In the genomic region with DNA sequence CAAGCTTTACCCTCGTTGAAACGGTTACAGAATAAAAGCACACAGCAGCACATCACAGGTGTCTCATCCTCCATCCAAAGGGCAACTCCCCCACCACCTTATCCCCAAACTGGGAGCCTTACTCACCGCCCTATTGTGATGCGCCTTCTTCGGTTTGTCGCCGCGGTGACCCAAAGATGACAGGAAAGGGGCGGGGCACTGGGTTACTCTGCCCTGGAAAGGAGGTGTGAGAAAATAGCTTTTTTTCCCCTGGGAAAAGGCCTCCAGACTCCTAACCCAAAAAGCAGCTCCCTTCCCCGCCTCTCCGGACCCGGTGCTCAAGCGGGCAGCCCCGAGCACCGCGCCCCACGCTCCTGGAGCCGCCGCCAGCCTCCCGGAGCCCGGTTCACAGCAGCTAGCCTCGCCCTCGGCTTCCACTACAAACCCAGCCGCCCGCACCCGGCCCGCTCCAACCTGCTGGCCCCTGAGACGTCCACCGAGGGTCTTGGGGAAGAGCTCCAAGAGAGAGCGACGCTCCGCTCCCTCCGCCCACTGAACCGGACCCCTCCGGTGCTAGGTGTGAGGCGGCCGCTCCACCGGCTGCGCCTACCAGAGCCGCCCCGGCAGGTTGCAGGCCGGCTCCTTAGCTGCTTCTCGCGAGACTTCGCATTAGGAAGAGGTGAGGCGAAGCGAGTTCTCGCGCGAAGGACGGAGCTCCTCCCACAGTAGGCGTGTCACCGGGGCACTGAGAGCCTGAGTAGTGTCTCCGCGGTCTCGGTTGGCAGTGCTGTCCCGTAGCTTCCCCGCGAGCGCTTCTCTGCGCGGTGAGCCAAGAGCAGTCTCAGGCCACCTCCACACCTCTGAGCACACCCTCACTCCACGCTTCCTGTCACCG, we compare ENCODE assay signal across 8 mouse cellular contexts. TPM values are rescaled to one million over a fixed set of nuclear protein-coding genes. Genes with fewer than 3 reads are reported as not detected.
DNase-seq lines count a peak whose midpoint lies in the region; ATAC-seq and TF ChIP-seq lines count a peak whose summit lies in the region.

A gene (minus strand): TSS at position 647 of the 874 bp plus-strand sequence.

- H3K27ac ChIP-seq in embryonic facial prominence, embryonic 13.5 days = peak within 1 kb of the TSS; percentile 89
- H3K27ac ChIP-seq in kidney, adult 2 months (ENCODE audit: insufficient read depth, low read depth, low read length) = peak within 1 kb of the TSS; percentile 26; the same call in 1 of the 2 replicates
- H3K27ac ChIP-seq in limb, embryonic 12.5 days = peak within 1 kb of the TSS; percentile 89
- peak within 1 kb of the TSS; percentile 89 for H3K27ac ChIP-seq in midbrain, embryonic 15.5 days
- peak within 1 kb of the TSS; percentile 77 for H3K27ac ChIP-seq in spleen, adult 2 months (ENCODE audit: insufficient read depth, low read length)

- H3K36me3 ChIP-seq in embryonic facial prominence, embryonic 13.5 days = no peaks in the 10 kb centered on the region
- H3K36me3 ChIP-seq in kidney, adult 2 months (ENCODE audit: control insufficient read depth, insufficient read depth, low read length) = no peaks in the 10 kb centered on the region
- no peaks in the 10 kb centered on the region for H3K36me3 ChIP-seq in limb, embryonic 12.5 days
- H3K36me3 ChIP-seq in midbrain, embryonic 15.5 days (replicated peaks) = no peaks in the 10 kb centered on the region
- H3K36me3 ChIP-seq in spleen, adult 2 months (ENCODE audit: control insufficient read depth, insufficient read depth, low read length) = no peaks in the 10 kb centered on the region

- under 1% methylated on average over 58 of the region's 64 CpGs for WGBS in embryonic facial prominence, embryonic 13.5 days
- under 1% methylated on average over 64 of the region's 64 CpGs for WGBS in kidney, adult 2 months
- WGBS in limb, embryonic 12.5 days = under 1% methylated on average over 64 of the region's 64 CpGs
- under 1% methylated on average over 64 of the region's 64 CpGs for WGBS in midbrain, embryonic 15.5 days
- WGBS in spleen, adult 2 months = under 1% methylated on average over 64 of the region's 64 CpGs

- H3K4me1 ChIP-seq in embryonic facial prominence, embryonic 13.5 days = peaks cover 10% of the 10 kb centered on the region
- peaks cover 4% of the 10 kb centered on the region; the same call in 1 of the 2 replicates for H3K4me1 ChIP-seq in kidney, adult 2 months (ENCODE audit: control insufficient read depth, insufficient read depth, low read length)
- peaks cover 6% of the 10 kb centered on the region; the same call in 1 of the 2 replicates for H3K4me1 ChIP-seq in limb, embryonic 12.5 days (replicated peaks)
- H3K4me1 ChIP-seq in midbrain, embryonic 15.5 days = peaks cover 31% of the 10 kb centered on the region
- H3K4me1 ChIP-seq in spleen, adult 2 months (ENCODE audit: control insufficient read depth, insufficient read depth, insufficient read length) = peaks cover 2% of the 10 kb centered on the region; the same call in 1 of the 2 replicates

- no peak for TF ChIP-seq CTCF in kidney, adult 2 months (conservative IDR thresholded peaks at IDR 0.05; ENCODE audit: insufficient read depth, insufficient read length, low read depth, low read length)
- no peak for TF ChIP-seq CTCF in spleen, adult 2 months (IDR thresholded peaks at IDR 0.05; ENCODE audit: extremely low read depth, insufficient read depth, insufficient read length, insufficient replicate concordance)

- peak; percentile 98 for ATAC-seq in embryonic facial prominence, embryonic 13.5 days (ENCODE audit: insufficient number of reproducible peaks, insufficient read depth, low FRiP score, low TSS enrichment, low read depth)
- peak; percentile 98 for ATAC-seq in limb, embryonic 12.5 days (ENCODE audit: insufficient number of reproducible peaks, insufficient read depth, low FRiP score, low TSS enrichment, low read depth)
- peak; percentile 99 for ATAC-seq in midbrain, embryonic 15.5 days (replicated peaks)

- H3K9ac ChIP-seq in embryonic facial prominence, embryonic 13.5 days = peak within 1 kb of the TSS; percentile 92
- H3K9ac ChIP-seq in limb, embryonic 12.5 days (replicated peaks) = peak within 1 kb of the TSS; percentile 81
- H3K9ac ChIP-seq in midbrain, embryonic 15.5 days = peak within 1 kb of the TSS; percentile 82

- peak within 1 kb of the TSS; percentile 87 for H3K4me2 ChIP-seq in embryonic facial prominence, embryonic 13.5 days
- H3K4me2 ChIP-seq in limb, embryonic 12.5 days = peak within 1 kb of the TSS; percentile 81
- peak within 1 kb of the TSS; percentile 79 for H3K4me2 ChIP-seq in midbrain, embryonic 15.5 days

- peak within 1 kb of the TSS; percentile 91 for H3K4me3 ChIP-seq in embryonic facial prominence, embryonic 13.5 days
- peak within 1 kb of the TSS; percentile 79 for H3K4me3 ChIP-seq in kidney, adult 2 months (ENCODE audit: insufficient read depth, low read depth, low read length)
- H3K4me3 ChIP-seq in limb, embryonic 12.5 days (replicated peaks) = peak within 1 kb of the TSS; percentile 89
- peak within 1 kb of the TSS; percentile 72 for H3K4me3 ChIP-seq in midbrain, embryonic 15.5 days
- H3K4me3 ChIP-seq in spleen, adult 2 months (ENCODE audit: extremely low read depth, insufficient read depth, insufficient read length) = peak within 1 kb of the TSS; percentile 84

- peak; percentile 83 for TF ChIP-seq POLR2A in kidney, adult 2 months (IDR thresholded peaks at IDR 0.05; ENCODE audit: low read depth, low read length)
- TF ChIP-seq POLR2A in spleen, adult 2 months (IDR thresholded peaks at IDR 0.05; ENCODE audit: low read depth, low read length) = peak; percentile 60

- peak; percentile 94 for DNase-seq in 3134 (ENCODE audit: extremely low read depth, insufficient read length, low spot score)
- peak; percentile 98 to 99 for DNase-seq in adrenal gland, postnatal 36 days
- peak; percentile 99 to 100 for DNase-seq in heart, adult 18-20 months
- DNase-seq in kidney, adult 2 months = peak; percentile 99
- peak; percentile 96 to 98 for DNase-seq in spleen, adult 2 months (ENCODE audit: low read depth in 1 of 2, low spot score in 2 of 2)

- H3K9me3 ChIP-seq in embryonic facial prominence, embryonic 13.5 days = no peaks in the 10 kb centered on the region
- no peaks in the 10 kb centered on the region for H3K9me3 ChIP-seq in limb, embryonic 12.5 days
- no peaks in the 10 kb centered on the region for H3K9me3 ChIP-seq in midbrain, embryonic 15.5 days

- H3K27me3 ChIP-seq in embryonic facial prominence, embryonic 13.5 days = 0 out of 2 replicates have a peak, but pooled peaks cover 3% of the 10 kb centered on the region
- no peaks in the 10 kb centered on the region for H3K27me3 ChIP-seq in kidney, adult 2 months (replicated peaks; ENCODE audit: control insufficient read depth, insufficient read depth, low read length)
- H3K27me3 ChIP-seq in limb, embryonic 12.5 days = peaks cover 3% of the 10 kb centered on the region; the same call in 1 of the 2 replicates
- H3K27me3 ChIP-seq in midbrain, embryonic 15.5 days (replicated peaks) = no peaks in the 10 kb centered on the region
- no peaks in the 10 kb centered on the region for H3K27me3 ChIP-seq in spleen, adult 2 months (ENCODE audit: control insufficient read depth, insufficient read depth, low read length)

RNA-seq across cellular contexts. Expression of the gene that starts here (rescaled TPM):
- total RNA-seq in adrenal gland, postnatal 36 days (2021) = 10 to 100 TPM; 16.6 to 17.8 TPM
- 30.0 and 35.3 TPM in 2 replicates for polyA plus RNA-seq in embryonic facial prominence, embryonic 13.5 days (2015; fragmentation: Nextera tagmentation; extraction: Ambion mirVana)
- 10 to 100 TPM; 10.3 to 11.9 TPM for total RNA-seq in heart, adult 18-20 months (2021)
- polyA plus RNA-seq in kidney, adult 2 months (2012; rRNA removed) = 7.4 TPM in 2 replicates
- polyA plus RNA-seq in limb, embryonic 12.5 days (2016; fragmentation: Nextera tagmentation; extraction: Ambion mirVana) = 26.2 and 28.3 TPM in 2 replicates
- polyA plus RNA-seq in midbrain, embryonic 15.5 days (2015; fragmentation: Nextera tagmentation; extraction: Ambion mirVana) = 76.6 and 79.7 TPM in 2 replicates
- polyA plus RNA-seq in spleen, adult 2 months (2012; rRNA removed) = 7.9 and 8.2 TPM in 2 replicates

Comparison
In these comparisons a context has a peak if more than half of its experiments do, and no peak if none do; other contexts are left out.
1. Peak in every context shown above with its lines: DNase-seq, ATAC-seq, H3K4me3 ChIP-seq and H3K27ac ChIP-seq.
2. H3K27ac ChIP-seq: peak in every context shown above with its lines; median percentile 89 in embryonic facial prominence, embryonic 13.5 days; 89 in limb, embryonic 12.5 days; 89 in midbrain, embryonic 15.5 days; 77 in spleen, adult 2 months; 26 in kidney, adult 2 months.